Mouse (Mus musculus) cerebellum, adult 2 months (tissue): ENCODE data around the gene Wdpcp. TPM values are rescaled to one million over a fixed set of nuclear protein-coding genes. Genes with fewer than 3 reads are reported as not detected.
A peak's percentile ranks its signal among the peaks of the same experiment; 100 is the strongest.

Experiments
- DNase-seq, 2 experiments: peaks; one replicate each; pipeline ENCODE4 v3.0.0; 2021
- H3K27ac ChIP-seq: fragments of 200-500 bp; 2 replicates; pipeline ENCODE4 v1.5.1; 2012; ENCODE audit warnings: low read length, control low read depth, inconsistent platforms; ENCODE audit not compliant: insufficient read depth
- H3K27me3 ChIP-seq: fragments of 200-500 bp; 2 replicates; pipeline ENCODE4 v1.6.1; 2012; ENCODE audit warnings: inconsistent platforms, mild to moderate bottlenecking, low read length, moderate library complexity; ENCODE audit not compliant: control insufficient read depth, insufficient read depth
- H3K4me1 ChIP-seq: fragments of 200-500 bp; 2 replicates; pipeline ENCODE4 v1.6.1; 2011; ENCODE audit warnings: low read length; ENCODE audit not compliant: control insufficient read depth, insufficient read depth
- H3K4me3 ChIP-seq: fragments of 200-500 bp; replicated peaks from 2 replicates; pipeline ENCODE3; 2011; ENCODE audit warnings: mild to moderate bottlenecking, low read depth, low read length, control low read depth; ENCODE audit not compliant: insufficient read depth
- CTCF ChIP-seq: fragments of 200-500 bp; IDR thresholded peaks from 2 replicates; pipeline ENCODE4 v1.5.1; 2011; ENCODE audit warnings: low read depth, mild to moderate bottlenecking, control low read depth, low read length, moderate library complexity, borderline replicate concordance; ENCODE audit not compliant: insufficient read depth
- POLR2A ChIP-seq: fragments of 200-500 bp; IDR thresholded peaks from 2 replicates; pipeline ENCODE4 v1.6.1; 2011; ENCODE audit warnings: low read length, control low read depth, borderline replicate concordance; ENCODE audit not compliant: insufficient read depth
- WGBS: fragments of 180-500 bp; shearing (Covaris S2); methylation state at CpG from one replicate; pipeline ENCODE4 v1.1.7; 2018; 5-methylcytosine and 5-hydroxymethylcytosine counted together
- polyA plus RNA-seq: library from polyadenylated mRNA; depleted of rRNA; stranded (reverse); fragments of >200 nt; gene quantifications from 2 replicates; pipeline ENCODE4 v1.2.3, GENCODE M21; 2012

Wdpcp gene
- polyA plus RNA-seq, 1 experiment, result 4.3 TPM

DNA sequence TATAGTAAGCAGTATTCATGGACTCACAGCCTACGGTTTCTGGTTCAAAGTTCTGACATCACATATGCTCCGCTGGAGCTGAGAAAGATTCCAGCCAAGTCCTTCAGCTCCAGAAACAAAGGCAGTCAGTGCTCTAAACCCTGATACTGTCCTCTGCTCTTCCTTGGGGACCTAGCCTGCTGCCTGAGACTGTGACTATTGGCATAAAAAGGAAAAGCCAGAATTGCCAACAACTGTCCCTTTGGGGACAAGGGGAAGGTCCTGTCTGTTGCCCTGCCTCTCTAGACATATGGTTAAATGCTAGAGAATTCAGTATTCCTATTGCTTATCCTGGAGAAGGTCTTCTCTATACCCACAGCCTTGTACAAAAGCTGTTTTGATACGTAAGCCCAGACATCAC lies 252.9 kb downstream of the Wdpcp start:
- TF ChIP-seq CTCF, result no peak
- no peak for TF ChIP-seq POLR2A
- Histone ChIP-seq H3K4me3 (no peak overlapping the region), H3K27me3 (no peaks in the 10 kb centered on the region), H3K27ac (no peak overlapping the region), H3K4me1 (no peaks in the 10 kb centered on the region)
- DNase-seq, result no peak
- WGBS, result 57% methylated on average over 3 of the region's 3 CpGs

DNA sequence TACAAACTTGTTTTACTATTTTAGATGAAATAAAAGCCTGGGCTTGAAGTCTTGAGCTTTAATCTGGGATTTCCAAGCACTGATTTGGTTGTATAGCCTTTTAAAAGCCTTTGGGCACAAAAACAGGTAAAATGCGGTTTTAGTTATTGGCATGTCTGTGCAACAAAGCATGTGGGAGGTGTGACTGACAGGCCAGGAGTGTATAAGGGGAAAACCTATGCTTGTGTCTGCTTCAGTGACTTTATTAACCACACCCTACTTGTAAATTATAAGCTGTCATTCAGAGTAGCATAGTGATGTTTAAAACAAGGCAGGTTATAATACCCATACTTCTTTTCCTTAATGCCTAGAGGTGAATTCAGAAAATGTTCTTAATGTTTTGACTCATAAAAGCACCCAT lies 254.5 kb downstream of the Wdpcp start:
- DNase-seq, result no peak
- H3K4me3 ChIP-seq, result no peak overlapping the region
- H3K27ac ChIP-seq, result no peak overlapping the region
- WGBS, result 79% methylated on average over 1 of the region's 1 CpGs
- TF ChIP-seq CTCF (no peak), POLR2A (no peak)
- no peaks in the 10 kb centered on the region for H3K27me3 ChIP-seq
- no peaks in the 10 kb centered on the region for H3K4me1 ChIP-seq

DNA sequence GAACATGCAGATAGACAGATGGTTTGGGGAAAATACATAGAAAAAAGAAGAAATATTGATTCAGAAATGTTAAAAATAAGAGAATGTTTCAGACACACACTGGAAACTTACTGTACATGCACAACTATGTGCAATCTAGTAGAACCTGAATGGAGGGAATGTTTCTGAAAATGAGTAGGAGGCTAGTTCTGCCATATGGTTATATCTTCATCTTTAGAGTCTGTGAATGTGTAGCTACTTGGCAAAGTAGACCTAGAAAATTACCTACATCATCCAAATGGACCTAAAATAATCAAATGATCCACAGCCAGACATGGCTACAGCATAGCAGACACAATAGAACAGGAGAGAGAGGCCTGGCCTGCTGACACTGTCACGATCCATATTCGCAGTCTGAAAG lies 275.0 kb downstream of the Wdpcp start:
- Histone ChIP-seq H3K27me3 (no peaks in the 10 kb centered on the region), H3K4me1 (no peaks in the 10 kb centered on the region), H3K27ac (no peak overlapping the region), H3K4me3 (no peak overlapping the region)
- TF ChIP-seq CTCF (no peak), POLR2A (no peak)
- 92% methylated on average over 2 of the region's 2 CpGs for WGBS
- no peak for DNase-seq

DNA sequence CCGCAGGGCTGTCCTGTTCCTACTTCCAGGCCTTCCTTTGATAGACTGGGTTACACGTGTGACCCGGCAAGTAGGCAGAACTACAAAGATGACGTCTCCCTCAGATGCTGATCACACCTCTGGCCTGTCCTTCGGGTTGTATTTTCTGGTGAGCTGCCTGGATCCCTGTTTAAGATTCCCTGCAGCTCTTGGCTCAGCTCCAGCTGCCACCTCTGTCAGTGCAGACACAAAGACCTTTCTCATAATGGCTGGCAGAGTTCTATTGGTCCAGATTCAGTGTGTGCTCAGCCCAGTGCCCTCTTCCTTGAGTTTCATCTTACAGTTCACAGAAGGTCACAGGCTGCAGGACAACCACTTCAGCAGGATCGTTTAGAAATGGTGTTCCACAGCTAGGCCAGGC lies 292.0 kb downstream of the Wdpcp start:
- DNase-seq, result peak in 1 of 2 experiments; percentile 6
- H3K4me3 ChIP-seq, result no peak overlapping the region
- H3K27me3 ChIP-seq, result no peaks in the 10 kb centered on the region
- no peak overlapping the region for H3K27ac ChIP-seq
- H3K4me1 ChIP-seq, result no peaks in the 10 kb centered on the region
- TF ChIP-seq POLR2A, result no peak
- no peak for TF ChIP-seq CTCF
- 36% methylated on average over 6 of the region's 6 CpGs for WGBS

DNA sequence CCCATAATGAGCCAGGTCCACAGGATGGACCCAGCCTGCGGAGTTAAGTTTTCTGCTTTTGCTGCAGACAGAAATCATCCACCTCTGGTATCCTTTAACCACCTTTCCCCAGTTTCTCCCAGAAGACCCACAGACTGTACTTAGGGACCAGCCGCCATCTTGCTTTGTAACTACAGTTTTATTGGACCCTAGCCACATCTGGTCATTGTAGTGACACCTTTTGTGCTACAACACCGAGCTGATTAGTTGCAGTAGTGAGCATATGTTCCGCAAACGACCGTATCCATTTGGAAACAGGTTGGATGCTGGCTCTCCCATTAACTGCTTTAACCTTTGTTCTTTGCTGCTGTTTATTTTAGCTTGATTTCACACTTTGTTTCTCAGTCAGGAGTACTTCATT lies 292.5 kb downstream of the Wdpcp start:
- 73% methylated on average over 6 of the region's 6 CpGs for WGBS
- no peak for DNase-seq
- Histone ChIP-seq H3K4me3 (no peak overlapping the region), H3K27ac (no peak overlapping the region), H3K27me3 (no peaks in the 10 kb centered on the region), H3K4me1 (no peaks in the 10 kb centered on the region)
- TF ChIP-seq POLR2A, result no peak
- TF ChIP-seq CTCF, result no peak

DNA sequence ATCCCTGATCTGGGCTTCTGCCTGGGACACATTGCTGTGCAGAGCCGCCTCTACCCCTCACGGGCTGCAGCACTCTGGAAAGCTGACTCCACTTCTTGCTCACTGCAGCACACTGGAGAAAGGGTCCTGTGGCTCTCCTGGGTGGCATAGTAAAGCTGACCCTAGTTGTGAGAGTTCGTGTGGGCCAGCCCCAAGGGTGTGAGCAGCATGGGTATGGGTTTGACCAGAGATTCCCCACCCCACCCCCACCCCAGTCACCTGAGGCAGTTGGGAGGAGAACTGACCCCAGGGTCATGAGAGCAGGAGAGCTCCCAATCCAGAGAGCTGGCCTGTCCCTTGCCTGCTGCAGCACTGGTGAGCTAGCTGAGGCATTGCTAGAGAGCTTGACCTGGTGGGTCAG lies 296.6 kb downstream of the Wdpcp start:
- Histone ChIP-seq H3K4me3 (no peak overlapping the region), H3K27me3 (no peaks in the 10 kb centered on the region), H3K4me1 (peaks cover 2% of the 10 kb centered on the region; the same call in 1 of the 2 replicates), H3K27ac (no peak overlapping the region)
- WGBS, result 87% methylated on average over 3 of the region's 3 CpGs
- no peak for TF ChIP-seq CTCF
- no peak for TF ChIP-seq POLR2A
- no peak for DNase-seq

DNA sequence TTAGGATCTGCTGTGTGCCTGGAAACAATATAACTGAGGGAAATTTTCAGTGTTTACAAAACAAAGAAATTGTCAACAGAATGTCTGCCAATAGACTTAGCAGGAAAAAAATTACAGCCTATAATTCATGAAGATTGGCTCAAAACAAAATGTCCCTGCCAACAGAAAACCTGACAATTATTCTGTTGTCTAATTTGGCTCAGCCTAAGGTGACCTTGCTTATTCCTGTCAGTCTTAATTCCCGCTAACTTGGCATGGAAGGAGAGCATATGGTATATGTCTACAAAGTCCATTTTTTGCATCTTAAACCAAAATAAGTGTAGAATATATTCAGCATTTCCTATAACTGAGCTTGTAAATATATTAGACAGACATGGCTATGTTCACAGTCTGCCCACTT lies 298.8 kb downstream of the Wdpcp start:
- TF ChIP-seq CTCF, result no peak
- Histone ChIP-seq H3K4me3 (no peak overlapping the region), H3K4me1 (peaks cover 2% of the 10 kb centered on the region; the same call in 1 of the 2 replicates), H3K27me3 (no peaks in the 10 kb centered on the region), H3K27ac (no peak overlapping the region)
- peak in 1 of 2 experiments; percentile 20 for DNase-seq
- 10% methylated on average over 1 of the region's 1 CpGs for WGBS

DNA sequence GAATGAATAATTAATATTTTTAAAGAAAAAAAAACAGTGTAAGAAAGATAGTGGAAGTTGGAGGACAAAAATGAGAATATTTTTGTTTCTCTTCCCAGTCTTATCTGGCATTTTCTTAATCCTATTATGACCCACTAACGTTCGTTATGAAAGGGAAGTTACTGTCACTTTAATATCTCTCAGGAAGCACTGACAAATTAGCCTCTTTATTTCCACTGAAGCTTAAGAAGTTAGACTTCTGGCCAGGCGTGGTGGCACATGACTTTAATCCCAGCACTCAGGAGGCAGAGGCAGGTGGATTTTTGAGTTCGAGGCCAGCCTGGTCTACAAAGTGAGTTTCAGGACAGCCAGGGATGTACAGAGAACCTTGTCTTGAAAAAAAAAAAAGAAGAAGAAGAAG lies 299.7 kb downstream of the Wdpcp start:
- 71% methylated on average over 4 of the region's 4 CpGs for WGBS
- Histone ChIP-seq H3K27ac (no peak overlapping the region), H3K4me1 (peaks cover 2% of the 10 kb centered on the region; the same call in 1 of the 2 replicates), H3K27me3 (no peaks in the 10 kb centered on the region), H3K4me3 (no peak overlapping the region)
- no peak for DNase-seq
- TF ChIP-seq CTCF (no peak), POLR2A (no peak)

DNA sequence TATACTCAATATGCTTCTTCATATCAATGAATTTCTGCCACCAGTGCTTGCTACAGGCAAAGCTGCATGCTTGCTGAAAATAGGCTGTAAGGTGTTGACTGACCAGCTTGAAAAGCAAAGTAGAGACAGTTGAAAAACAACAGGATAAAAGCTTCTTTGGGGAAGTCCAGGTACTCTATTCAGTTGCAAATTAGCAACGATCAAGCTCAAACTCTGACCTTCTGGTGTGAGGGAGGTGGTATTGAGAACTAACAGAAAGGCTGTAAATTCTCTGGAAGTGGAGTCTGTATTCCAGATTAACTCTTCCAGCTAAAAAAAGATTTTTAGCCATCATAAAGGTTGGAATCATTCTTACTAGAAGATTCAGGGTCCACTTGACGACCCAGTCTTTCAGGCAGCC lies 303.0 kb downstream of the Wdpcp start:
- H3K4me1 ChIP-seq, result peaks cover 2% of the 10 kb centered on the region; the same call in 1 of the 2 replicates
- H3K27ac ChIP-seq, result no peak overlapping the region
- H3K4me3 ChIP-seq, result no peak overlapping the region
- H3K27me3 ChIP-seq, result no peaks in the 10 kb centered on the region
- TF ChIP-seq POLR2A (no peak), CTCF (no peak)
- DNase-seq, result no peak
- 96% methylated on average over 2 of the region's 2 CpGs for WGBS
